Mouse (Mus musculus): ENCODE results near the gene Rnf207. TPM values are rescaled to one million over a fixed set of nuclear protein-coding genes. Genes with fewer than 3 reads are reported as not detected.

Rnf207 gene
- polyA plus RNA-seq (2015; fragmentation: Nextera tagmentation; extraction: Ambion mirVana) = 0.17 TPM in 1 of 2 replicates, not detected in the other

GRCm38 (mm10) chr4:152318517-152319234 is at the start of gene Rnf207:
TSS of gene Rnf207 (minus strand) at chr4:152318993.

GRCm38 (mm10) chr4:152338419-152339292 is 19.9 kb upstream of the Rnf207 start, which contains the start of gene Chd5:
TSS of gene Chd5 (plus strand) at chr4:152338651.

GRCm38 (mm10) chr4:152325574-152326411 is 7.0 kb upstream of the Rnf207 start, which contains the start of gene Rpl22:
TSS of gene Rpl22 (plus strand) at chr4:152325742.

GRCm38 (mm10) chr4:152296874-152297861 is 21.6 kb downstream of the Rnf207 start, which contains the start of gene Icmt:
TSS of gene Icmt (plus strand) at chr4:152297227.

GRCm38 (mm10) chr4:152291562-152291961 is 27.2 kb downstream of the Rnf207 start, which contains the start of gene Hes3:
TSS of gene Hes3 (minus strand) at chr4:152291662.

GRCm38 (mm10) chr4:152273621-152274236 is 45.1 kb downstream of the Rnf207 start, which contains the start of gene Gpr153:
TSS of gene Gpr153 (plus strand) at chr4:152274232.

Other genes starting within 250 kb of the Rnf207 start
- gene Plekhg5, start 246.5 kb downstream of the Rnf207 start, polyA plus RNA-seq (2015; fragmentation: Nextera tagmentation; extraction: Ambion mirVana) = 9.2 and 10.1 TPM in 2 replicates
- gene Tnfrsf25, start 203.1 kb downstream of the Rnf207 start, polyA plus RNA-seq (2015; fragmentation: Nextera tagmentation; extraction: Ambion mirVana) = 0.28 and 0.49 TPM in 2 replicates
- gene Espn, start 166.6 kb downstream of the Rnf207 start, polyA plus RNA-seq (2015; fragmentation: Nextera tagmentation; extraction: Ambion mirVana) = 1.1 TPM in 2 replicates
- gene Hes2, start 160.1 kb downstream of the Rnf207 start, polyA plus RNA-seq (2015; fragmentation: Nextera tagmentation; extraction: Ambion mirVana) = not detected in 2 replicates
- gene Acot7, start 140.9 kb downstream of the Rnf207 start, polyA plus RNA-seq (2015; fragmentation: Nextera tagmentation; extraction: Ambion mirVana) = 21.3 and 23.8 TPM in 2 replicates
- gene Gpr153, start 44.8 kb downstream of the Rnf207 start, polyA plus RNA-seq (2015; fragmentation: Nextera tagmentation; extraction: Ambion mirVana) = 8.8 and 11.8 TPM in 2 replicates
- not detected in 2 replicates for gene Hes3, start 27.3 kb downstream of the Rnf207 start, polyA plus RNA-seq (2015; fragmentation: Nextera tagmentation; extraction: Ambion mirVana)
- gene Icmt, start 21.8 kb downstream of the Rnf207 start, polyA plus RNA-seq (2015; fragmentation: Nextera tagmentation; extraction: Ambion mirVana) = 8.0 and 10.4 TPM in 2 replicates
- 252 and 255 TPM in 2 replicates for gene Rpl22, start 6.7 kb upstream of the Rnf207 start, polyA plus RNA-seq (2015; fragmentation: Nextera tagmentation; extraction: Ambion mirVana)
- 0.04 TPM in 1 of 2 replicates, not detected in the other for gene Chd5, start 19.7 kb upstream of the Rnf207 start, polyA plus RNA-seq (2015; fragmentation: Nextera tagmentation; extraction: Ambion mirVana)
- gene Nphp4, start 157.7 kb upstream of the Rnf207 start, polyA plus RNA-seq (2015; fragmentation: Nextera tagmentation; extraction: Ambion mirVana) = 0.36 and 0.40 TPM in 2 replicates
- 3.1 and 3.8 TPM in 2 replicates for gene Kcnab2, start 158.9 kb upstream of the Rnf207 start, polyA plus RNA-seq (2015; fragmentation: Nextera tagmentation; extraction: Ambion mirVana)

Data from skeletal muscle tissue, postnatal 0 days (tissue).